Mouse (Mus musculus) right cerebral cortex, postnatal 14 days (tissue): Measurements from ENCODE around the gene Col15a1.

ENCODE experiments used
- DNase-seq: peaks from one replicate; pipeline ENCODE4 v3.0.0; 2022

The Col15a1 gene

DNA sequence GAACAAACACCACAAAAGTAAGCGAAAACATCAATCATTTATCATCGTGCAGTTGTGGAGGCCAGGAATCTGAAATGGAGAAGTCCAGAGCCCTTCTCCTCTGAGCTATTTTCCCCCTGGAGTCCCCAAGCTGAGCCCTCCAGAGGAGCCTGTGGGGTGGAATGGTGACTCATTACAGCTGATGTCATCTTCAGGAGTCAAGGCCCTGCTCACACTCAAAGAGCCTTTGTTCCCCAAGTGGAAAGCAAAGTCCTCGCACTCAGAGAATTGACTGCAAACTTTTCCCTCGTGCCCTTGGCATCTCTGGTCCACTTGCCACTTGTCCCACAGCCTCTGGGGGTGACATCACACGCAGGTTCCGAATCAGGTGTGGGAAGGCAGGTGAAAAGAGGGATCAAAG is 23.4 kb downstream of the Col15a1 start:
- no peak for DNase-seq

DNA sequence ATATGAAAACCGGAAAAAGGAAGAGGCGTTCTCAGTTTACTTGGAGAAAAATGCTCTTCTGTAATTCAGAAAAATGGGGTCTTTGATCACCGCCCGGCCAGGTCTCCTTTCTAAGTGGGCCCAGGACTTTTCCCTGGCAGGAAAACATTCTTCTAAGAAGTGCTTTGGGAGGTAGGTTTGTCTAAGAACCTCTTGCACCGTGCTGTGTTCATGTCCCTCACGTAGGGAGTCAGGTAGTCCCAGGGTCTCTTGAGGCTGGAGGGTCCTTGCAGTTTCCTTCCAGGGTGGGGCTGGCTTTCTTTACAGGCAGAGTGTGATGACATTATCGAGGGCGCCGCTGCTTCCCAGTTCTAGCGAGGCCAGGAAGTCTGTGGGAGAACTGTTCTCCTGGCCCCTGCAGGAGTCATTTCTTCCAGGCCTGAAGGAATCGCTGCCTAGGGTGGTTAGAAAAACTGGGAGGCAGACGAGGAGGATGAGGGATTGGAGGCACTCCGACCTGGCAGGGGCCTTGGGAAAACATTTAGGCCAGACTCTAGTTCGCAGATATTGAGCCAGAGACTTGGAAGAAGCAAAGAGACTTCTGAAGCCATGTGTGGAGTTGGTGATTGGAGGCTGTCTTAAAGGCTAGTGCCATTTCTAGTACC is 25.4 kb downstream of the Col15a1 start:
- no peak for DNase-seq

DNA sequence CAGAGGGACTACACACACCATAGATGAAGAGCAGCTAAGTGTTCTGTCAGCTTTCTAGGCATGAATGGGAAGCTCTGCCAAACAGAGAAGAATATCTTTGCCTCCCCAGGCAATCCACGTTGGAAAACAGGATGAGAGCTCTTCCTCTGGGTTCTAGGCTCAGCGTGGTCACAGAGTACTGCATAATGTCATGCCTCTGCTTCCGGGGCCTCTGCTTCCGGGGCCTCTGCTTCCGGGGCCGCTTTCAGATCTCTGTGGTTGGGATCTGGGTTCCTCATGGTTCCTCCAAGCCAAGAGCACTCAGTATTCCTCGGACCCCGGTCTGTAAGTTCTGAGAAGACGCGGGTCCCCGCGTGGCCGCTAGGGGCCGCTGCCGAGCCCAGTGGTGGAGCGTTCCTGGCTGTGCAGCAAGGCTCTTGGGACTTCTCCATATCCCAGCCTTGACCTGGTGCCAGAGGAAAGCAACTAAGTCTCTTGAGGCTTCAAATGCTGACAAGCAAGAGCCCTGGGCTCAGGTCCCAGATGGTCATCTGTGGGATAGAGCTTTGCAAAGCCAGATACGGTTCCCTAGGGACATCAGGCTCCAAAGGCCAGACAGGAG is 26.8 kb downstream of the Col15a1 start:
- DNase-seq, result peak; percentile 80

DNA sequence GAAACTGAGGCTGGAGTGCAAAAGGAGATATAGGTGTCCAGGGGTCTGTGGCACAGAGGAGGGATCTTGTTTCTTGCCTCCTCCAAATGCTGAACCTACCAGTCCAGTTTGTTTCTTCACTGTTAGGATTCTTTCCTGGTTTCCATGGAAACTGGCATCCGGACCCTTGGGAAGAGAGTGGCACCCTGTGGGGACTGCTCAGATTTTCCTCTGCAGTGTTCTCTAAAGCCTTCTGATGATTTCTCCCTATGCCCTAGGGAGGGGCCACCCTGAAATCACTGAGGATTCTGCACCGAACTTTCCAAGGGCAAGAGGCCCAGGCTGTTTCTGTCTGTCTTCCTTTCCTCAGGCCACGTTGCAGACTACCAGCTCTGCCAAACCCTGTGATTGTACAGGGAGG is 27.4 kb downstream of the Col15a1 start:
- DNase-seq, result no peak

DNA sequence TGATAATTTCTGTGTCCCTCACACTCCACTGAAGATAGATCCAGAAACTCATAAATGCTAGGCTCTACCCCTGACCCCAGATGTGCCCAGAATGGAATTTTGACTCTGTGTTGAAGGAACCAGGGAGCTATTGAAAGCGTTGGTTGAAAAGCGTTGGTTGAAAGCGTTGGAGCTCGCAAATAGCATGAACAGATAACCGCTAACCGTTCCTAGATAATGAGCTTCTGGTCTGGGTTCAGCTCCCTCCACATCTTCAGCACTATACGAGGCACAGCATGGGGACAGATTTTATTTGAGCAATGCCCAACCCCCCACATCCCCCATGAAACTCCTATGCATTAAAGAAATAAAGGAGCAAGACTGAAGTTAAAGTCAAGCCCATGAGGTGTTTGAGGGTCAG is 28.1 kb downstream of the Col15a1 start:
- DNase-seq, result no peak

DNA sequence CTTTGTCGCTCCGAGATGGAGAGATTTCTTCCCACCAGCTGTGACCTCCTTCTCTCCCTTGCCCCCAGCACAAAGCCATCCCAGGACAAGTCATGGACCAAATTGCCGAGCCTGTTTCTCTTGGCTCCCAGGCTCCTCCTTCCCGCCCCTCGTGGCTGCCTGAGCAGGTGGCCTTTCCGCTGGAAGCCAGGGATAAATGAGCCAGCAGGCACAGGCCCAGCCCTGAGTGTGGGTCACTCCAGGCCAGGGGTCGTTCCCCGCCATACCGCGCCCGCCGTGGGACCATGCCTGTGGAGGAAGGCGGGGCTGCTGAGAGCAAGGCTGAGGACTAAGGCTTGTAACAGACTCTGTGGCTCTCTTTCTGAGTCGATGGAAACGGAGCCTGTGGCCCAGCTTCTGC is 29.3 kb downstream of the Col15a1 start:
- DNase-seq, result no peak

DNA sequence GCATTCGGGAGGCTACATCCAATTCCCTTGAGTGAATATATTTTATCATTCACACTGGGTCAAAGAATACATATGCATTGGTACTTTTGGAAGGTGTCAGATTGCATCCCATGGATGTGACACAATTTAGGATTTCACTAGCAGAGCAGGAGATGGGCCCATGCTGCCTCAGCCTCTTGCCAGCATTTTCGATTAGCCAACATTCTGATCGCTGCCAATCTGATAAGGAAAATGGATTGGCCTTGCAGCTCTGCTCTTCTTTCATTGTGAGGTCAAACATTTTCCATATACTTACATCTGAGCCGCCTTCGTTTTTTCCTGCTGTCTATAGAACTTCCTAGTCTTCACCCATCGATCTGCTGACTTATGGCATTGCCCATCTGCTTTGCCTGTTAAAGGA is 31.2 kb downstream of the Col15a1 start:
- DNase-seq, result no peak

DNA sequence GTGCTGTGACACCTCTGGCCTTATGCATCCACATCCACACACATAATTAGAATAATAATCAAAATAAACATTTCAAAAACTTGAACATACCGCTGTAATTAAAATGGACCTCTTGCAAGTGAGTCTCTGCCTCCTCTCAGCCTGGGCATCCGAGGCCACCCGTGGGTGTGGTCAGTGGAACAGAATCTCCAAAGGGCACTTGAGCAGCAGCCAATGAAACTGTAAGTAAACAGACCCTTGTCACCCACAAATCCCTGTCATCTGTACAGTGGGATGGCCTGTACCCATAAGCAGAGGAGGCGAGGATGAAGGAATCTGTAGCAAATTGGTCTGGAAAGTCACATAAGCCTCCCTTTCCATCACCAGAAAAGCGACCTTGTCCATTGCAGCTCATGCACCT is 32.9 kb downstream of the Col15a1 start:
- DNase-seq, result no peak

DNA sequence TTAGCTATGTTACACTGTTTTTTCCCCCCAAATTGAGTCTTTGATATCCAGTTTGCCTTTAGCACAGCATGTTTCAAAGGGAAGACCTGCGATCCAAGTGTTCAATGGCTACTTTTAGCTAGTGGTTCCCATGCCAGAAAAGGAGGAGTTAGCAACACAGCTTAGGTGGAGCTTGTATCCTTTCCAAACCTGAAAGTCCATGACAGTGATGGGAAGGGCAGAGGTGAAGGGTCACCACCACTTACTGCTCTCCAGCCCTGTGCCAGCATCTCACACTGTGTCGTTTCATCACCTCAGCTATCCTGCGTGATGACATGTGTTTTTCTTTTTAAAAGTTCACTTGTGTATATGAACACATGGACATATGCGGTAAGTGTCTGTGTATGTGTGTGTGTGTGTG is 34.2 kb downstream of the Col15a1 start:
- DNase-seq, result no peak

DNA sequence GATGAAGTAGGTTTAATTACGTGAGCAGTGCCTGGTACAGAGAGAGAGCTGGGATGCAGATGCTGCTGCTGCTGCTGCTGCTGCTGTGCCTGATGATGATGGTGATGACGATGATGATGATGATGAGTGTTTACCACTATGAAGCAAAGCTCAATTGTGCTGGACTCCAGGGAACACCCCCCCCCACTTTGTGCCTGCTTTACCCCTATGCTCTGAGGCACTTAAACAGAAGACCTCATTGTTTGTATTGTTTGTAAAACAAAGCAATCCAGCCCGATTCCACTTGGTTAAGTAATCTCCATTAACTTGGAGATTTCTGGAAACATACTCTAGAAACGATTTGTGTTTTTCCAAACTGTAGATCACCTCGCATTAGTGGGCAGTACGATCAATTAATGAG is 36.7 kb downstream of the Col15a1 start:
- DNase-seq, result no peak

DNA sequence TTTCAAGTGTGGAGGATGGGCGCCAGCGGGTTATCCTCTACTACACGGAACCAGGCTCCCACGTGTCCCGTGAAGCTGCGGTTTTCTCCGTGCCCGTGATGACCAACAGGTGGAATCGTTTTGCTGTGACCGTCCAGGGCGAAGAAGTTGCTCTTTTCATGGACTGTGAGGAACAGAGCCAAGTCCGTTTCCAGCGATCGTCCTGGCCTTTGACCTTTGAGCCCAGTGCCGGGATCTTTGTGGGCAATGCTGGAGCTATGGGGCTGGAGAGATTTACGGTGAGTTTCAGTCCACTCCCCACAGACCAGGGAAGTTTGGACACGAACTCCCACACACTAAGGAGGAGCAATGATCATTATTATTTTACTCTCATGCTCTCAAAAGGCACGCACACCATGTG is 37.7 kb downstream of the Col15a1 start:
- DNase-seq, result no peak

DNA sequence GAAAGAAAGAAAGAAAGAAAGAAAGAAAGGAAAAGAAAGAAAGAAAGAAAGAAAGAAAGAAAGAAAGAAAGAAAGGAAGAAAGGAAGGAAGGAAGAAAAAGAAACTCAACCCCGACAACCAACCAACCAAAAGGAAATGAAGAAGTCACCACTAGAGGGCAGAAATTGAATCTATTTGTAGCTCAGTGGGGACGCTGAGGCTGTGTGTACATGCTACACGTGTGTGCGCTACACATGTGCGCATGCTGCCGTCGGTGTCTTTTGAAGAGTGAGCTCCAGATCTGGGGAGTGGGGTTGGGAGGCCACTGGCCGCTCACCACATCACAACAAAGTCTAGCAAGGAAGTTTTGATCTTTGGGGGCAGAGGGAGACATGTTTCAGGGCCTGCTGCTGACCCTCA is 38.9 kb downstream of the Col15a1 start:
- no peak for DNase-seq

DNA sequence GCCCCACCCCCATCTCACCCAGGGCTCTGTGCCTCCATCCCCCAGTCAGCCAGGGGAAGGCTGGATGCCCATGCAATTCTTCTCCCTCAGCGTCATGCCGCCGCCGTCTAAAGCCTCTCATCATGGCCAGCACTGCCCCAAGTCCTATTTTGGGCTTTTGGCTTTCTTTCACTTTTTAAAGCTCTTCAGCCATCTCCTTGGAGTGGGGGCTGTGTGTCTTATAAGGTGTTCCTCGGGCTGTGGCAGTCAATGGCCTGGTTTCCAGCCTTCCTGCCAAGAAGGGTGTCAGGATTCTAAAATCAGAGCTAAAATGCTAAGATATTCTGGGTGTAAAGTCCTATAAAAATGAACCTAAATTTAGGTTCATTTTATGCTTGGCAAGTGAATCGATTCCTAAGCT is 39.6 kb downstream of the Col15a1 start:
- DNase-seq, result no peak

DNA sequence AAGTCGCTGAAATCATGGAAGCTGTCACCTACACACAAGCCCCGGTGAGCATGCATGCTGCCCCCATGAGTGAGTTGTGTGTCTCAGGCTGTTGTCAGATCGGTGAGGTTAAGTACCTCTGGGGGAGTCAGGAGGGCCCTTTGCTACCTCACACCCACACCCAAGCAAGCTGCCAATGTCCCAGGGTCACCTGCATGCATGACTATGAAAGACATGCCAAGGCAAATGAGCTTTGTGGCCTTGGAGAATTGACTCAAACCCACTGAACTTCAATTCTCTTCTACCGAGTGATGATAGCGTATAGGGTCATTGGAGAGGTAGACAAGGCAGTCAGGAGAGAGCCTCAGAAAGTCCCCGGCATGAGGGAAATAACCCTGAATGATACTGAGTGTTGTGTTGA is 41.2 kb downstream of the Col15a1 start:
- DNase-seq, result no peak

DNA sequence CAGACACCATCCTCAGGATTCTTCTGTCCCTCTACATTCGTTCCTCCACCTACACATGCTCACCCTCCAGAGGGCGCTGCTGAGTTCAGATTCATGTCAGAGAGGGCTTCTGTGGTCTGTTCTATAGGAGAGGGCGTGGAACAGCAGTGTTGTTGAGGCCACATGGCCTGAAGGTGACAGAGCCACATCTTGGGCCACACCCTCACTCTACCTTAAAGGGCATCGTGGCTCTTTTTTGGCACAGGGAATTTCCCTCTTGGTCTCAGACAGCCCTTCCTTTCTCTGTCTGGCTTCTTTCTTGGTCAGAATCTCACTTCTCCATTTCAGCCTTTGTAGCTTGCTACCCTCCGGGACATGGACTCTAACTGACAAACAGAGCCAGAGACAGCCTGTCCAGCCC is 43.1 kb downstream of the Col15a1 start:
- peak; percentile 85 for DNase-seq

DNA sequence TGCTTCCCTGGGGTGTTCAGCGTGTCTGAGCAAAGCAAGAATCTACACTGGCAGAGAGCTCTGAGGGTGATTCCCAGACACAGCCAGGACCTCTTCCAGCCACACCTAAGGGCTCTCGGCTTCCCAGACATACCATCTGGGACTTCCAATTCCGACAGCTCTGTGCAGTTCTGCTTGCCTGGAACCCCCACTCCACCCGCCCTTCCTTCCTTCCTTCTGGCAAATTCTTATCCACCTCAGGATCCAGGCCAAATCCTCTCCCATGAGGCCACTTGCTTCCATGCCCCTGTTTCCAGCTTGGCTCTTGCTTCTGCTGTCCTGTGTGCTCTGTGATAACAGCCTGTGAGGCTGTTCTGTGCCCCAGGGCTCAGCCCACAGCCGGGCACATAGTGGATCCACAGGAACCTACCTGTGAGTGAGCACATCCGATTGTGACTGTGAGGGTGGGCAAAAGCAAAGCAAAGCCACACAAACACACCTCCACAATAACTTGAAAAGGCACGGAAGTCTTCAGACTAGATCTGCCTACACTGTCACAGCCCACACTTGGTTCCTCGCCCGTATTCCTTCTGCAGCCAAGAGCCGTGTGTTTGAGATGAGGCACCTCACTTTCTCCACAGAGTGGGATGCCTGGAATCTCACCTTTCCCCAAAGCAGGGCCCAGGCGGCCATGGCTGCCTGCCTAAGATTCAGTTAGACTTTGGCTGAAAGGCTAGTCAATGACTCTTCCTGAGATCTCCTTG is 43.9 kb downstream of the Col15a1 start:
- DNase-seq, result peak; percentile 35

DNA sequence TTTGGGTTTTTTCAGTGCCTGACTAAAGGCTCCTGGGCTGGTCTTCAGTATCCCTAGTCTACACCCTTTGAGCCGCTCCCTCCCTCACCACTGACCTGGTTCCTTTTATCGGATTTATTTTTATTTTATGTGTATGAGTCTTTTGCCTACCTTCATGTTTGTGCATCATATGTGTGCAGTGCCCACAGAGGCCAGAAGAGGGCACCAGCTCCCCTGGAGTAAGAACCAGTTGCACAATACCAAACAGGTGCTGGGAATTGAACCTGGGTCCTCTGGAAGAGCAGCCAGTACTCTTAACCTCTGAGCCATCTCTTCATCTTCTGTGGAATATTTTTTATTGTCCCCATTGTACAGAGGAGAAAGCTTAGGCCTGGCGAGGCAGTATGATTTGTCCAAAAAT is 44.7 kb downstream of the Col15a1 start:
- DNase-seq, result no peak

DNA sequence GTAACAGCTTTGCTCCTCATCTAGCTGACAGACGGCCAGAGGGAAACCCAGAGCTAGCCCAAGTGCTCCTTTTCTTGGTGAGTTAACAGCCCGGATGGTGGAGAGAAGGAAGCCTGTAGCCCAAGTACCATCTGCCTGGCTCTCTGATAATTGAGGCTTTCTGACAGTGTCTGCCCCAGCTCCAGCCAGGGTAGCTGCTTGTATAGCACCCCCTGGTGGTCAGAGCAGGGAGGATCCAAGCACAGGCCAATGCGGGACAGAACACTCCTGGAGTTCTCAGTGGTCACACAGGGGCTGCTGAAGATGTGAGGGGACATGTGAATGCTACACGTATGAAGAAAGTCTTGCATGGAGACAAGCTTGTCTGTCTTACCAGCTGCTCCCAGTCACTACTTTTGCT is 47.7 kb downstream of the Col15a1 start:
- peak; percentile 66 for DNase-seq

DNA sequence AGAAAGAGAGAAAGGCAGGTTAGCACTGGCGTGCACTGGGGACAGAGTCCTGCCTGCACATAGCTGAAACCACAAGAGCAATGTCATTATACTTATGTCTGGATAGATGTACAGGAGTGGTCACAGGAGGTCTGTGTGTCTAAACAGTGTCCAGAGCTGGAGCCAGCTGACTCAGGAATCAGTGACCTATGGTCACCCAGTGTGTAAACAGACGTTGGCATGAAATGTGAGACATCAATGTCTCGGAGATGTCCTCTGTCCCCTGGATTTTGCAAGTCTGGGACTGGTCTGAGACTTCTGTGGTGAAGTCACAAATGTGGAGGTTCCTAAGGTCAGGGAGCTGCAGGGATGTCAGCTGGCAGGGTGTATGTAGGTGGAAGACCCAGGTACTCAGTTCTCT is 50.2 kb downstream of the Col15a1 start:
- no peak for DNase-seq

DNA sequence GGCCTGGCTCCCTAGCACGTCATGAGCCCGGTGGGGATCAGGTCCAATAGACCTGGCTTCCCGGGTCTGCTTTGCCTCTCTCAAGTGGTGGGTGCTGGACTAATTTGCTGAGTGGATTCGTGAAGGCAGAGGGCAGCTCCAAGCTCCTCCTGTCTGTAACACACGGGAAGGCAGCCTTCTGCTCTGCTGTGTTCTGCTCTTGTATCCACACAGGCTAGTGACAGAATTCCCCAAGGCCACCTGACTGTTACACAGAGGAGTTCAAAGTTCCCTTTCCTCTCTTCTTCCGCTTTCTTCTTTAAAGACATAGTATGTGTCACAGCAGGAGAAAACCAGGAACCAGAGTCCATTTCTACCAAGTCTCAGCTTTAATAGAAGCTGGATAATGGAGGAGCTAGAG is 53.1 kb downstream of the Col15a1 start:
- no peak for DNase-seq

DNA sequence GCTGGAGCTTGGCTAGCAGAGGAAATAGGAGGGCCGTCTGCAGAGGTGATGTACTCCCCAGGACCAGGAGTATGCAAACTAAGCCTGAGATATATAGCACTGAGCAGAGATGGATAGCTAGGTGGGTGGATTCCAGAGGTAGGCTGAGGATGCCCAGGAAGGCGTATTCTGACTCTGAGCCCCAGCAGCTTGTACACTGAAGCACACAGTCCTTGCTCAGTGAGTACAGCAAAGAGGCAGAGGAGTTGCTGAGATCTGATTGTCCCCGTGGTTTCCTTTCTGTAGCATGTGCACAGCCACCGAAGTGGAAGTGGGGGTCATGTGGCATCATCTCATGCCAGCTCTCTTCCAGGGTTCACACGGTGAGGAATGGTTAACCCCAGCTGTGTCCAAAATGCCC is 54.0 kb downstream of the Col15a1 start:
- DNase-seq, result no peak

DNA sequence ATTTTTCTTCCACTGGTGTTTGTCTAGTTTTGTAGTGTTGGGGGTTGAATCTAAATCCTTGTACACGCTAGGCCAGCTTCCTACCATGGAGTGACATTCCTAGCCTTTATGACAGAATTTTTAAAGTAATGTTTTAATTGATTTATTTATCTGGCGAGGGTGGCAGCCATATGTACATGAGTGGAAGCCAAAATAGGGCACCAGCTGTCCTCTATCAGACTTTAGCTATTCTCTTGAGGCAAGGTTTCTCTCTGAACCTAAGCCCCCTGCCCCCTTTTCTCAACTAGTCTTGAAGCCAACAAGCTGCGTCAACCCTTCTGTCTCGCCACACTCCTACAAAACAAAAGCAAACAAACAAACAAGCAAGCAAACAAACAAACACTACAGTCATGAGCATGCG is 57.6 kb downstream of the Col15a1 start:
- DNase-seq, result no peak

DNA sequence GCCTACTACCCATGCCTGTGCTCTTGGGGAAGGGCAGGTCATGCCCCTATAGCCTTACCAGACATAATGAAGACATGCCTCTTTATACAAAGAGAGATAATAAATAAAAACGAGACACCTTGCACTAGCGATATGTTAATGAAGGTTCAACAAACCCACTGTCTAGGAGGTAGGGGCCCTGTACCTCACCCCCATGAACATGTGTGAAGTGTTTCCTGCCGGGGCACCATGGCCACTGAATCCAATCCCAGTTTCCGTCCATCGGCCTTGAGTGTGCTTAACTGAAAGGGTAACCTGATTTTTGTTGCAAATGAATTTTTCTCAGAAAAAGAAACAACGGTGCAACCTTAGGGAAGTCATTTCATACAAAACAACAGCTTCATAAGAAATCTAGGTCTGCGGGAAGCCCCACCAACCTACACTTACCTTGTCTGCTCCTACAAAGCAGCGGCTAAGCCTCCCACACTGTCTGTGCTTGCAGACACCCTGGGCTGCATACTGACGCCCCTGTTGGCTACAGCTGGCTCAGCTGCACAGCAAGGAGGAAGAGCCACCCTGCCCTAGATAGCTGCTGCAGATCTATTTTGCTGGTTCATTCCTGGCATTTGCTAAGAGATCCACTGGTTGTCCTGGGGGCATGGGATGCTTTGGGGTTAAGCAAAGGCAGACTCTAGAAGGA is 64.6 kb downstream of the Col15a1 start:
- DNase-seq, result no peak

DNA sequence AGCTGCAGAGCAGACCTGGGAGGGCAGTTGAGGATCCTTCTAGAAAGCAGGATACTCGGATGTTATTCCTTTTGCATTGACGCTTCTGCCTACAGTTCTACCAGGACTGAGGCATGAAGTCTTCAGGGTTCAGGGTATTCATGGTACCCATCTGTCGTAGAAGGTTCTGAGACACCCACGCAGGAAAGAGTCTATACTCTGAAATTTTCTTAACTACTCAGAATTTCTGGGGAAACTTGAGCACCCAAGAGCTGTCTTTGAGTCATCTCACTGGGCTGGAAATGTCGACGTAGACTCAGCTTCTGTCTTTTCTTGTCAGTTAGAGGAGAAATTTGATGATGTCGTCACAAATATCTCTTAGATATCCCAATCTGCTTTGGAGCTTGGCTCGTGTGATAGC is 65.8 kb downstream of the Col15a1 start:
- no peak for DNase-seq
